Mouse (Mus musculus): Measurements from ENCODE around the gene Serpina3k. TPM values are rescaled to one million over a fixed set of nuclear protein-coding genes. Genes with fewer than 3 reads are reported as not detected.
"Not testable (repeated sequence)": the region's sequence is repeated elsewhere in the genome, so short reads cannot be mapped to it uniquely, and the experiment has no call there.

Serpina3k gene
- total RNA-seq, 2 experiments from 2014 or later: not detected

- not testable (repeated sequence) for ATAC-seq (replicated peaks; ENCODE audit: poor library complexity)
Observed at GRCm38 (mm10) chr12:104386878-104387277, 48.6 kb downstream of the Serpina3k start.

GRCm38 (mm10) chr12:104388477-104388876 is 50.2 kb downstream of the Serpina3k start:
- ATAC-seq (replicated peaks; ENCODE audit: poor library complexity): no peak

- ATAC-seq (replicated peaks; ENCODE audit: poor library complexity): peak; percentile 23; the same call in 1 of the 2 replicates
Observed at GRCm38 (mm10) chr12:104391057-104391456, 52.8 kb downstream of the Serpina3k start.

Other genes starting within 250 kb of the Serpina3k start
- gene Serpina5, start 237.4 kb upstream of the Serpina3k start, total RNA-seq (2015): not detected in 2 replicates
- gene Serpina5, start 237.4 kb upstream of the Serpina3k start, total RNA-seq (2017): not detected in 2 replicates
- not detected in 2 replicates for gene Serpina3a, start 225.8 kb upstream of the Serpina3k start, total RNA-seq (2015)
- gene Serpina3a, start 225.8 kb upstream of the Serpina3k start, total RNA-seq (2017): not detected in 2 replicates
- gene Serpina3b, start 210.5 kb upstream of the Serpina3k start, total RNA-seq (2015): not detected in 2 replicates
- not detected in 2 replicates for gene Serpina3b, start 210.5 kb upstream of the Serpina3k start, total RNA-seq (2017)
- gene Serpina3c, start 184.6 kb upstream of the Serpina3k start, total RNA-seq (2015): not detected in 2 replicates
- not detected in 2 replicates for gene Serpina3c, start 184.6 kb upstream of the Serpina3k start, total RNA-seq (2017)
- 1.7 and 2.1 TPM in 2 replicates for gene Serpina3f, start 123.9 kb upstream of the Serpina3k start, total RNA-seq (2015)
- 1.2 and 1.4 TPM in 2 replicates for gene Serpina3f, start 123.9 kb upstream of the Serpina3k start, total RNA-seq (2017)
- gene Serpina3g, start 102.2 kb upstream of the Serpina3k start, total RNA-seq (2015): 14.9 and 26.9 TPM in 2 replicates
- 17.9 and 22.6 TPM in 2 replicates for gene Serpina3g, start 102.2 kb upstream of the Serpina3k start, total RNA-seq (2017)
- gene Serpina3i, start 75.4 kb upstream of the Serpina3k start, total RNA-seq (2015): not detected in 2 replicates
- not detected in 2 replicates for gene Serpina3i, start 75.4 kb upstream of the Serpina3k start, total RNA-seq (2017)
- not detected in 2 replicates for gene Serpina3j, start 23.9 kb upstream of the Serpina3k start, total RNA-seq (2015)
- not detected in 2 replicates for gene Serpina3j, start 23.9 kb upstream of the Serpina3k start, total RNA-seq (2017)
- gene Serpina3m, start within 50 bp of the Serpina3k start, total RNA-seq (2015): not detected in 2 replicates
- not detected in 2 replicates for gene Serpina3m, start within 50 bp of the Serpina3k start, total RNA-seq (2017)
- gene Serpina3n, start 68.2 kb downstream of the Serpina3k start, total RNA-seq (2015): not detected in 2 replicates
- gene Serpina3n, start 68.2 kb downstream of the Serpina3k start, total RNA-seq (2017): not detected in 2 replicates
- not detected in 2 replicates for gene Gsc, start 134.8 kb downstream of the Serpina3k start, total RNA-seq (2015)
- gene Gsc, start 134.8 kb downstream of the Serpina3k start, total RNA-seq (2017): not detected in 2 replicates

All from megakaryocyte progenitor cell, adult 5-6 weeks (primary cell).